Mouse (Mus musculus): ENCODE measurements around the gene Baz2a. TPM values are rescaled to one million over a fixed set of nuclear protein-coding genes. Genes with fewer than 3 reads are reported as not detected.
"Not testable (repeated sequence)": the region's sequence is repeated elsewhere in the genome, so short reads cannot be mapped to it uniquely, and the experiment has no call there.

The Baz2a gene
- polyA plus RNA-seq, 1 experiment from 2014 or later: 10.6 TPM

- no peaks in the 10 kb centered on the region for H3K9me3 ChIP-seq
- H3K9ac ChIP-seq: peak within 1 kb of the TSS; percentile 92
- 0% methylated on average over 34 of the region's 34 CpGs for WGBS
- H3K4me2 ChIP-seq: peak within 1 kb of the TSS; percentile 73
- peaks cover 24% of the 10 kb centered on the region for H3K4me1 ChIP-seq
- ATAC-seq (ENCODE audit: borderline replicate concordance, extremely low read depth, low FRiP score, low TSS enrichment): peak; percentile 99
- H3K4me3 ChIP-seq: peak within 1 kb of the TSS; percentile 76
- H3K36me3 ChIP-seq: peaks cover 33% of the 10 kb centered on the region
- peak within 1 kb of the TSS; percentile 60 for H3K27ac ChIP-seq
- H3K27me3 ChIP-seq: no peaks in the 10 kb centered on the region
These were observed 8.4 kb upstream of the Baz2a start, which contains the start of gene Atp5b for GRCm38 (mm10) chr10:128082880-128083421. Atp5b (plus strand) TSS chr10:128083273.

- H3K27me3 ChIP-seq: no peaks in the 10 kb centered on the region
- under 1% methylated on average over 22 of the region's 22 CpGs for WGBS
- H3K9ac ChIP-seq: peak overlapping the region; percentile 92
- H3K36me3 ChIP-seq: peaks cover 40% of the 10 kb centered on the region
- H3K4me1 ChIP-seq: peaks cover 24% of the 10 kb centered on the region
- peak overlapping the region; percentile 60 for H3K27ac ChIP-seq
- peak overlapping the region; percentile 76 for H3K4me3 ChIP-seq
- no peak for ATAC-seq (ENCODE audit: borderline replicate concordance, extremely low read depth, low FRiP score, low TSS enrichment)
- no peaks in the 10 kb centered on the region for H3K9me3 ChIP-seq
- peak overlapping the region; percentile 73 for H3K4me2 ChIP-seq
These were observed 7.7 kb upstream of the Baz2a start for GRCm38 (mm10) chr10:128083688-128084087.

GRCm38 (mm10) chr10:128084160-128084559 is 7.2 kb upstream of the Baz2a start:
- Histone ChIP-seq H3K9ac (peak overlapping the region; percentile 92), H3K36me3 (peaks cover 45% of the 10 kb centered on the region), H3K4me3 (peak overlapping the region; percentile 76), H3K27ac (peak overlapping the region; percentile 60; the same call in 1 of the 2 replicates), H3K9me3 (no peaks in the 10 kb centered on the region), H3K4me1 (peaks cover 24% of the 10 kb centered on the region), H3K4me2 (peak overlapping the region; percentile 73), H3K27me3 (no peaks in the 10 kb centered on the region)
- WGBS: 0% methylated on average over 3 of the region's 3 CpGs
- ATAC-seq (ENCODE audit: borderline replicate concordance, extremely low read depth, low FRiP score, low TSS enrichment): no peak

GRCm38 (mm10) chr10:128086391-128086790 is 5.0 kb upstream of the Baz2a start:
- Histone ChIP-seq H3K4me1 (peaks cover 33% of the 10 kb centered on the region), H3K36me3 (peaks cover 62% of the 10 kb centered on the region), H3K9ac (no peak overlapping the region), H3K4me2 (no peak overlapping the region), H3K27me3 (no peaks in the 10 kb centered on the region), H3K9me3 (no peaks in the 10 kb centered on the region), H3K4me3 (no peak overlapping the region), H3K27ac (no peak overlapping the region)
- no peak for ATAC-seq (ENCODE audit: borderline replicate concordance, extremely low read depth, low FRiP score, low TSS enrichment)
- 71% methylated on average over 6 of the region's 6 CpGs for WGBS

- not testable (repeated sequence) for H3K27me3 ChIP-seq; H3K4me2 ChIP-seq; H3K9ac ChIP-seq; H3K27ac ChIP-seq; ATAC-seq (ENCODE audit: borderline replicate concordance, extremely low read depth, low FRiP score, low TSS enrichment); H3K9me3 ChIP-seq; H3K4me3 ChIP-seq
- H3K36me3 ChIP-seq: peaks cover 62% of the 10 kb centered on the region
- H3K4me1 ChIP-seq: peaks cover 35% of the 10 kb centered on the region
- WGBS: 62% methylated on average over 2 of the region's 2 CpGs
These were observed 4.2 kb upstream of the Baz2a start for GRCm38 (mm10) chr10:128087216-128087615.

GRCm38 (mm10) chr10:128088181-128088580 is 3.2 kb upstream of the Baz2a start:
- H3K27me3 ChIP-seq: no peaks in the 10 kb centered on the region
- ATAC-seq (ENCODE audit: borderline replicate concordance, extremely low read depth, low FRiP score, low TSS enrichment): no peak
- WGBS: 84% methylated on average over 5 of the region's 5 CpGs
- H3K4me1 ChIP-seq: peaks cover 34% of the 10 kb centered on the region
- H3K27ac ChIP-seq: no peak overlapping the region
- H3K9ac ChIP-seq: no peak overlapping the region
- H3K4me3 ChIP-seq: no peak overlapping the region
- peaks cover 62% of the 10 kb centered on the region for H3K36me3 ChIP-seq
- no peaks in the 10 kb centered on the region for H3K9me3 ChIP-seq
- no peak overlapping the region for H3K4me2 ChIP-seq

- no peak overlapping the region for H3K9ac ChIP-seq
These were observed 1.5 kb upstream of the Baz2a start for GRCm38 (mm10) chr10:128089842-128090241.

GRCm38 (mm10) chr10:128090651-128091563 is 470 bp upstream of the Baz2a start:
- WGBS: 6% methylated on average over 14 of the region's 14 CpGs
- ATAC-seq (ENCODE audit: borderline replicate concordance, extremely low read depth, low FRiP score, low TSS enrichment): peak; percentile 75; the same call in 1 of the 2 replicates
- Histone ChIP-seq H3K4me1 (peaks cover 47% of the 10 kb centered on the region), H3K36me3 (peaks cover 50% of the 10 kb centered on the region), H3K9me3 (no peaks in the 10 kb centered on the region), H3K27ac (peak overlapping the region; percentile 97), H3K4me3 (peak overlapping the region; percentile 88), H3K9ac (0 out of 2 replicates have a peak overlapping the region, but pooled peaks have one; percentile 25), H3K4me2 (peak overlapping the region; percentile 87), H3K27me3 (no peaks in the 10 kb centered on the region)

More at GRCm38 (mm10) chr10:128089842-128090241, 1.5 kb upstream of the Baz2a start:
- Histone ChIP-seq H3K4me2 (no peak overlapping the region), H3K27me3 (no peaks in the 10 kb centered on the region), H3K4me1 (peaks cover 44% of the 10 kb centered on the region), H3K27ac (no peak overlapping the region), H3K36me3 (peaks cover 60% of the 10 kb centered on the region), H3K4me3 (no peak overlapping the region), H3K9me3 (no peaks in the 10 kb centered on the region)
- no peak for ATAC-seq (ENCODE audit: borderline replicate concordance, extremely low read depth, low FRiP score, low TSS enrichment)
- WGBS: 48% methylated on average over 5 of the region's 5 CpGs

- H3K4me2 ChIP-seq: peak overlapping the region; percentile 87
- H3K27ac ChIP-seq: peak overlapping the region; percentile 97
- peak overlapping the region; percentile 71 for H3K9ac ChIP-seq
- H3K27me3 ChIP-seq: no peaks in the 10 kb centered on the region
- no peaks in the 10 kb centered on the region for H3K9me3 ChIP-seq
- H3K36me3 ChIP-seq: peaks cover 31% of the 10 kb centered on the region
- peaks cover 51% of the 10 kb centered on the region for H3K4me1 ChIP-seq
- peak; percentile 66 for ATAC-seq (ENCODE audit: borderline replicate concordance, extremely low read depth, low FRiP score, low TSS enrichment)
- WGBS: under 1% methylated on average over 69 of the region's 88 CpGs
- peak overlapping the region; percentile 88 for H3K4me3 ChIP-seq
These were observed 1.4 kb downstream of the Baz2a start for GRCm38 (mm10) chr10:128092506-128093495.

GRCm38 (mm10) chr10:128093496-128094294 is 2.3 kb downstream of the Baz2a start:
- H3K4me1 ChIP-seq: peaks cover 60% of the 10 kb centered on the region
- no peaks in the 10 kb centered on the region for H3K27me3 ChIP-seq
- peak overlapping the region; percentile 97 for H3K27ac ChIP-seq
- H3K4me3 ChIP-seq: peak overlapping the region; percentile 88
- H3K9ac ChIP-seq: peak overlapping the region; percentile 71
- peaks cover 22% of the 10 kb centered on the region for H3K36me3 ChIP-seq
- peak overlapping the region; percentile 87 for H3K4me2 ChIP-seq
- no peak for ATAC-seq (ENCODE audit: borderline replicate concordance, extremely low read depth, low FRiP score, low TSS enrichment)
- no peaks in the 10 kb centered on the region for H3K9me3 ChIP-seq
- WGBS: 27% methylated on average over 13 of the region's 13 CpGs

All from lung, embryonic 15.5 days (tissue).